Mouse (Mus musculus) macrophage (primary cell): Measurements from ENCODE around the gene Pla2g2f. TPM values are rescaled to one million over a fixed set of nuclear protein-coding genes. Genes with fewer than 3 reads are reported as not detected.

Experiments
- H3K27ac ChIP-seq: fragments of 350-480 bp; formaldehyde crosslinking; 2 replicates; pipeline ENCODE4 v1.9.0; 2021
- H3K36me3 ChIP-seq: fragments of 350-480 bp; formaldehyde crosslinking; 2 replicates; pipeline ENCODE4 v1.9.0; 2021; ENCODE audit errors: inconsistent target
- H3K4me3 ChIP-seq: fragments of 350-480 bp; formaldehyde crosslinking; 2 replicates; pipeline ENCODE4 v1.9.0; 2021; ENCODE audit errors: inconsistent target
- H3K79me2 ChIP-seq: fragments of 350-480 bp; formaldehyde crosslinking; 2 replicates; pipeline ENCODE4 v1.9.0; 2021; ENCODE audit errors: inconsistent target
- WGBS: methylation state at CpG from one replicate; pipeline ENCODE4 v1.1.7; 2026; ENCODE audit warnings: inconsistent platforms; ENCODE audit not compliant: missing documents; 5-methylcytosine and 5-hydroxymethylcytosine counted together
- polyA plus RNA-seq: library from polyadenylated mRNA; stranded (reverse); fragments of 250-400 nt; gene quantifications from 3 replicates; pipeline ENCODE4 v1.2.4, GENCODE M21; 2018; ENCODE audit warnings: inconsistent platforms

The Pla2g2f gene
- polyA plus RNA-seq, 1 experiment from 2014 or later, result not detected

GRCm38 (mm10) chr4:138785721-138786120 lies 28.3 kb upstream of the Pla2g2f start:
- no peak overlapping the region for H3K27ac ChIP-seq
- H3K36me3 ChIP-seq, result no peaks in the 10 kb centered on the region
- WGBS, result 31% methylated on average over 4 of the region's 4 CpGs
- H3K4me3 ChIP-seq, result no peak overlapping the region
- no peaks in the 10 kb centered on the region for H3K79me2 ChIP-seq

- no peak overlapping the region for H3K4me3 ChIP-seq
- no peaks in the 10 kb centered on the region for H3K79me2 ChIP-seq
- no peaks in the 10 kb centered on the region for H3K36me3 ChIP-seq
- H3K27ac ChIP-seq, result no peak overlapping the region
- 75% methylated on average over 6 of the region's 6 CpGs for WGBS
These were observed 24.7 kb upstream of the Pla2g2f start for GRCm38 (mm10) chr4:138782098-138782497.

- H3K79me2 ChIP-seq, result no peaks in the 10 kb centered on the region
- WGBS, result 89% methylated on average over 5 of the region's 5 CpGs
- H3K27ac ChIP-seq, result no peak overlapping the region
- H3K36me3 ChIP-seq, result no peaks in the 10 kb centered on the region
- no peak overlapping the region for H3K4me3 ChIP-seq
These were observed 22.9 kb upstream of the Pla2g2f start for GRCm38 (mm10) chr4:138780300-138780699.

GRCm38 (mm10) chr4:138777417-138778407 lies 20.3 kb upstream of the Pla2g2f start:
- H3K27ac ChIP-seq, result no peak overlapping the region
- WGBS, result 45% methylated on average over 20 of the region's 20 CpGs
- H3K79me2 ChIP-seq, result no peaks in the 10 kb centered on the region
- H3K4me3 ChIP-seq, result no peak overlapping the region
- H3K36me3 ChIP-seq, result no peaks in the 10 kb centered on the region

- H3K27ac ChIP-seq, result no peak within 1 kb of the TSS
- no peaks in the 10 kb centered on the region for H3K36me3 ChIP-seq
- no peaks in the 10 kb centered on the region for H3K79me2 ChIP-seq
- WGBS, result 36% methylated on average over 6 of the region's 6 CpGs
- no peak within 1 kb of the TSS for H3K4me3 ChIP-seq
These were observed 18.0 kb upstream of the Pla2g2f start, which contains the start of gene Pla2g2d for GRCm38 (mm10) chr4:138775435-138775834. TSS of gene Pla2g2d (plus strand) at chr4:138775735.

- no peaks in the 10 kb centered on the region for H3K36me3 ChIP-seq
- 79% methylated on average over 5 of the region's 5 CpGs for WGBS
- H3K79me2 ChIP-seq, result no peaks in the 10 kb centered on the region
- no peak overlapping the region for H3K4me3 ChIP-seq
- H3K27ac ChIP-seq, result no peak overlapping the region
These were observed 15.0 kb upstream of the Pla2g2f start for GRCm38 (mm10) chr4:138772386-138772785.

- no peak overlapping the region for H3K4me3 ChIP-seq
- H3K27ac ChIP-seq, result no peak overlapping the region
- H3K79me2 ChIP-seq, result no peaks in the 10 kb centered on the region
- 87% methylated on average over 10 of the region's 10 CpGs for WGBS
- no peaks in the 10 kb centered on the region for H3K36me3 ChIP-seq
These were observed 14.5 kb upstream of the Pla2g2f start for GRCm38 (mm10) chr4:138771970-138772369.

- H3K36me3 ChIP-seq, result no peaks in the 10 kb centered on the region
- H3K4me3 ChIP-seq, result no peak overlapping the region
- no peaks in the 10 kb centered on the region for H3K79me2 ChIP-seq
- WGBS, result 65% methylated on average over 9 of the region's 9 CpGs
- no peak overlapping the region for H3K27ac ChIP-seq
These were observed 4.8 kb upstream of the Pla2g2f start for GRCm38 (mm10) chr4:138762266-138762665.

- no peaks in the 10 kb centered on the region for H3K36me3 ChIP-seq
- no peak overlapping the region for H3K4me3 ChIP-seq
- no peak overlapping the region for H3K27ac ChIP-seq
- no peaks in the 10 kb centered on the region for H3K79me2 ChIP-seq
- WGBS, result 82% methylated on average over 11 of the region's 11 CpGs
These were observed 1.4 kb downstream of the Pla2g2f start for GRCm38 (mm10) chr4:138755983-138756382.

- no peak overlapping the region for H3K27ac ChIP-seq
- H3K79me2 ChIP-seq, result no peaks in the 10 kb centered on the region
- no peaks in the 10 kb centered on the region for H3K36me3 ChIP-seq
- WGBS, result 76% methylated on average over 4 of the region's 4 CpGs
- no peak overlapping the region for H3K4me3 ChIP-seq
These were observed 2.0 kb downstream of the Pla2g2f start for GRCm38 (mm10) chr4:138755439-138755838.

- Histone ChIP-seq H3K79me2 (no peaks in the 10 kb centered on the region), H3K27ac (no peak overlapping the region), H3K4me3 (no peak overlapping the region), H3K36me3 (no peaks in the 10 kb centered on the region)
- WGBS, result 79% methylated on average over 9 of the region's 9 CpGs
These were observed 3.0 kb downstream of the Pla2g2f start for GRCm38 (mm10) chr4:138754432-138754831.

GRCm38 (mm10) chr4:138753608-138754007 lies 3.8 kb downstream of the Pla2g2f start:
- Histone ChIP-seq H3K4me3 (no peak overlapping the region), H3K36me3 (no peaks in the 10 kb centered on the region), H3K79me2 (no peaks in the 10 kb centered on the region), H3K27ac (no peak overlapping the region)
- 89% methylated on average over 3 of the region's 3 CpGs for WGBS

- no peaks in the 10 kb centered on the region for H3K36me3 ChIP-seq
- no peak overlapping the region for H3K27ac ChIP-seq
- WGBS, result 92% methylated on average over 6 of the region's 6 CpGs
- H3K4me3 ChIP-seq, result no peak overlapping the region
- no peaks in the 10 kb centered on the region for H3K79me2 ChIP-seq
These were observed 4.8 kb downstream of the Pla2g2f start for GRCm38 (mm10) chr4:138752603-138753002.

GRCm38 (mm10) chr4:138748369-138749072 lies 8.9 kb downstream of the Pla2g2f start:
- WGBS, result 56% methylated on average over 8 of the region's 8 CpGs
- Histone ChIP-seq H3K36me3 (no peaks in the 10 kb centered on the region), H3K79me2 (no peaks in the 10 kb centered on the region), H3K27ac (no peak overlapping the region), H3K4me3 (no peak overlapping the region)

GRCm38 (mm10) chr4:138747851-138748250 lies 9.6 kb downstream of the Pla2g2f start:
- Histone ChIP-seq H3K4me3 (no peak overlapping the region), H3K36me3 (no peaks in the 10 kb centered on the region), H3K27ac (no peak overlapping the region), H3K79me2 (no peaks in the 10 kb centered on the region)
- 73% methylated on average over 10 of the region's 10 CpGs for WGBS
